Mouse (Mus musculus) ES-E14 (cell line): ENCODE results near the gene Hdac6.

Experiments used
- CHD2 ChIP-seq: IDR thresholded peaks from 2 replicates; pipeline ENCODE4 v1.6.1; 2014; ENCODE audit warnings: mild to moderate bottlenecking, low read depth, low read length, inconsistent platforms
- HCFC1 ChIP-seq: IDR thresholded peaks from 2 replicates; pipeline ENCODE4 v1.6.1; 2012; ENCODE audit warnings: low read length, inconsistent platforms, borderline replicate concordance; ENCODE audit not compliant: insufficient read depth
- MAFK ChIP-seq: IDR thresholded peaks from 2 replicates; pipeline ENCODE4 v1.6.1; 2014; ENCODE audit warnings: mild to moderate bottlenecking, low read depth, low read length, inconsistent platforms; ENCODE audit not compliant: insufficient read depth
- ZC3H11A ChIP-seq: IDR thresholded peaks from 2 replicates; pipeline ENCODE4 v1.6.1; 2012; ENCODE audit warnings: low read depth, mild to moderate bottlenecking, inconsistent platforms, low read length, borderline replicate concordance

DNA sequence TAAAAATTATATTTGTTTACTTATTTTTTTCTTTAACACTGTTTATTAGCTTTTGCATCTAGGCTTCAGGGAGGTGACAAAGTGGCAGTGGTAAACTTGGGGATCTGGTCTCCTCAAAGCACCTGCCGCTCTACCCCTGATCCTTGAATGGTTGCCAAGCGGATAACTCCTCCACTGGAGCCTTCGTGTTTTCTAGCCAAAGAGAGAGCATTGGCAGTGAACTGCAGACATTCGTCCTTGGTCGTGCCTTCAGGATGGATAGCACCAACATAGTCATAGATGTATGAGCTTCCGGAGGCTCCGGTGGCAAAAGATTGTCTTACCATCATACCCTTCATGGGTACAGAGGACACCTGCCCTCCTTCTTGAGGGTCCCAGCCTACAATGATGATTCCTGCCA is 2.4 kb upstream of the Hdac6 start:
- TF ChIP-seq CHD2 (no peak), HCFC1 (no peak), MAFK (no peak), ZC3H11A (no peak)
